Mouse (Mus musculus): ENCODE measurements at regions not wholly inside any gene's neighbourhood (a gene's known extent, or its start where the extent isn't known, plus 50 kb on each side); places are given as distances from the start of the nearest gene placed in this dataset.

- TF ChIP-seq ZC3H11A (IDR thresholded peaks at IDR 0.05; ENCODE audit: borderline replicate concordance, low read depth, low read length): peak; percentile 54; the same call in 1 of the 2 replicates
- no peak for TF ChIP-seq ZNF384 (IDR thresholded peaks at IDR 0.05; ENCODE audit: low read depth, low read length)
- DNase-seq (ENCODE audit: low read depth, low spot score): peak; percentile 19
- H3K9me3 ChIP-seq (ENCODE audit: control insufficient read depth, insufficient read depth, low read depth, low read length): no peaks in the 10 kb centered on the region
- H3K4me1 ChIP-seq (ENCODE audit: control insufficient read depth in 2 of 2, insufficient read depth in 2 of 2, low read length in 2 of 2, poor library complexity in 1 of 2): no peaks in the 10 kb centered on the region
- H3K36me3 ChIP-seq (ENCODE audit: control insufficient read depth, insufficient read depth, low read length, poor library complexity, severe bottlenecking): no peaks in the 10 kb centered on the region
- H3K4me3 ChIP-seq (ENCODE audit: insufficient read depth in 1 of 2, low read depth in 1 of 2, low read length in 2 of 2, poor library complexity in 1 of 2, severe bottlenecking in 1 of 2): no peak overlapping the region
- in situ Hi-C loops (cut with MboI; ENCODE audit: low sequenced_read_pairs in 2 of 2, unreplicated experiment in 2 of 2): no loop called here
- no peak overlapping the region for H3K27ac ChIP-seq (ENCODE audit: insufficient read depth, low read depth, low read length, poor library complexity, severe bottlenecking)
- H3K9ac ChIP-seq (ENCODE audit: insufficient read depth, low read depth, low read length, poor library complexity, severe bottlenecking): no peak overlapping the region
Measured at GRCm38 (mm10) chr16:51315608-51316007, 715.4 kb upstream of the Cblb start.

- no peak overlapping the region for H3K4me3 ChIP-seq (ENCODE audit: insufficient read depth in 1 of 2, low read depth in 1 of 2, low read length in 2 of 2, poor library complexity in 1 of 2, severe bottlenecking in 1 of 2)
- H3K4me1 ChIP-seq (ENCODE audit: control insufficient read depth in 2 of 2, insufficient read depth in 2 of 2, low read length in 2 of 2, poor library complexity in 1 of 2): no peaks in the 10 kb centered on the region
- no peak overlapping the region for H3K27ac ChIP-seq (ENCODE audit: insufficient read depth, low read depth, low read length, poor library complexity, severe bottlenecking)
- TF ChIP-seq HCFC1 (IDR thresholded peaks at IDR 0.05; ENCODE audit: borderline replicate concordance, insufficient read depth, low read length) (no peak), ZNF384 (IDR thresholded peaks at IDR 0.05; ENCODE audit: low read depth, low read length) (no peak), MAFK (IDR thresholded peaks at IDR 0.05; ENCODE audit: insufficient read depth, low read depth, low read length) (no peak), CHD2 (IDR thresholded peaks at IDR 0.05; ENCODE audit: low read depth, low read length) (no peak), ZC3H11A (IDR thresholded peaks at IDR 0.05; ENCODE audit: borderline replicate concordance, low read depth, low read length) (no peak)
- no peaks in the 10 kb centered on the region for H3K9me3 ChIP-seq (ENCODE audit: control insufficient read depth, insufficient read depth, low read depth, low read length)
- DNase-seq (ENCODE audit: low read depth, low spot score): no peak
- H3K36me3 ChIP-seq (ENCODE audit: control insufficient read depth, insufficient read depth, low read length, poor library complexity, severe bottlenecking): no peaks in the 10 kb centered on the region
- in situ Hi-C loops (cut with MboI; ENCODE audit: low sequenced_read_pairs in 2 of 2, unreplicated experiment in 2 of 2): no loop called here
- H3K9ac ChIP-seq (ENCODE audit: insufficient read depth, low read depth, low read length, poor library complexity, severe bottlenecking): no peak overlapping the region
Measured at GRCm38 (mm10) chr16:51332262-51332661, 698.8 kb upstream of the Cblb start.

- H3K9me3 ChIP-seq (ENCODE audit: control insufficient read depth, insufficient read depth, low read depth, low read length): no peaks in the 10 kb centered on the region
- H3K36me3 ChIP-seq (ENCODE audit: control insufficient read depth, insufficient read depth, low read length, poor library complexity, severe bottlenecking): no peaks in the 10 kb centered on the region
- no peak overlapping the region for H3K27ac ChIP-seq (ENCODE audit: insufficient read depth, low read depth, low read length, poor library complexity, severe bottlenecking)
- no peak overlapping the region for H3K4me3 ChIP-seq (ENCODE audit: insufficient read depth in 1 of 2, low read depth in 1 of 2, low read length in 2 of 2, poor library complexity in 1 of 2, severe bottlenecking in 1 of 2)
- DNase-seq (ENCODE audit: low read depth, low spot score): no peak
- H3K9ac ChIP-seq (ENCODE audit: insufficient read depth, low read depth, low read length, poor library complexity, severe bottlenecking): no peak overlapping the region
- in situ Hi-C loops (cut with MboI; ENCODE audit: low sequenced_read_pairs in 2 of 2, unreplicated experiment in 2 of 2): no loop called here
- H3K4me1 ChIP-seq (ENCODE audit: control insufficient read depth in 2 of 2, insufficient read depth in 2 of 2, low read length in 2 of 2, poor library complexity in 1 of 2): no peaks in the 10 kb centered on the region
- TF ChIP-seq CHD2 (IDR thresholded peaks at IDR 0.05; ENCODE audit: low read depth, low read length) (no peak), ZC3H11A (IDR thresholded peaks at IDR 0.05; ENCODE audit: borderline replicate concordance, low read depth, low read length) (no peak), HCFC1 (IDR thresholded peaks at IDR 0.05; ENCODE audit: borderline replicate concordance, insufficient read depth, low read length) (no peak), MAFK (IDR thresholded peaks at IDR 0.05; ENCODE audit: insufficient read depth, low read depth, low read length) (no peak), ZNF384 (IDR thresholded peaks at IDR 0.05; ENCODE audit: low read depth, low read length) (no peak)
Measured at GRCm38 (mm10) chr16:51334972-51335371, 696.1 kb upstream of the Cblb start.

GRCm38 (mm10) chr16:51347120-51347519 is 683.9 kb upstream of the Cblb start:
- TF ChIP-seq HCFC1 (IDR thresholded peaks at IDR 0.05; ENCODE audit: borderline replicate concordance, insufficient read depth, low read length) (no peak), MAFK (IDR thresholded peaks at IDR 0.05; ENCODE audit: insufficient read depth, low read depth, low read length) (no peak)
- no peak overlapping the region for H3K27ac ChIP-seq (ENCODE audit: insufficient read depth, low read depth, low read length, poor library complexity, severe bottlenecking)
- in situ Hi-C loops (cut with MboI; ENCODE audit: low sequenced_read_pairs in 2 of 2, unreplicated experiment in 2 of 2): no loop called here
- no peak for DNase-seq (ENCODE audit: low read depth, low spot score)
- H3K9ac ChIP-seq (ENCODE audit: insufficient read depth, low read depth, low read length, poor library complexity, severe bottlenecking): no peak overlapping the region
- no peak overlapping the region for H3K4me3 ChIP-seq (ENCODE audit: insufficient read depth in 1 of 2, low read depth in 1 of 2, low read length in 2 of 2, poor library complexity in 1 of 2, severe bottlenecking in 1 of 2)
- H3K9me3 ChIP-seq (ENCODE audit: control insufficient read depth, insufficient read depth, low read depth, low read length): no peaks in the 10 kb centered on the region
- H3K4me1 ChIP-seq (ENCODE audit: control insufficient read depth in 2 of 2, insufficient read depth in 2 of 2, low read length in 2 of 2, poor library complexity in 1 of 2): no peaks in the 10 kb centered on the region
- no peaks in the 10 kb centered on the region for H3K36me3 ChIP-seq (ENCODE audit: control insufficient read depth, insufficient read depth, low read length, poor library complexity, severe bottlenecking)

- no peaks in the 10 kb centered on the region for H3K4me1 ChIP-seq (ENCODE audit: control insufficient read depth in 2 of 2, insufficient read depth in 2 of 2, low read length in 2 of 2, poor library complexity in 1 of 2)
- H3K9ac ChIP-seq (ENCODE audit: insufficient read depth, low read depth, low read length, poor library complexity, severe bottlenecking): no peak overlapping the region
- TF ChIP-seq ZC3H11A (IDR thresholded peaks at IDR 0.05; ENCODE audit: borderline replicate concordance, low read depth, low read length) (no peak), CHD2 (IDR thresholded peaks at IDR 0.05; ENCODE audit: low read depth, low read length) (no peak), MAFK (IDR thresholded peaks at IDR 0.05; ENCODE audit: insufficient read depth, low read depth, low read length) (no peak), HCFC1 (IDR thresholded peaks at IDR 0.05; ENCODE audit: borderline replicate concordance, insufficient read depth, low read length) (no peak), ZNF384 (IDR thresholded peaks at IDR 0.05; ENCODE audit: low read depth, low read length) (no peak)
- DNase-seq (ENCODE audit: low read depth, low spot score): no peak
- in situ Hi-C loops (cut with MboI; ENCODE audit: low sequenced_read_pairs in 2 of 2, unreplicated experiment in 2 of 2): no loop called here
- no peak overlapping the region for H3K27ac ChIP-seq (ENCODE audit: insufficient read depth, low read depth, low read length, poor library complexity, severe bottlenecking)
- no peaks in the 10 kb centered on the region for H3K9me3 ChIP-seq (ENCODE audit: control insufficient read depth, insufficient read depth, low read depth, low read length)
- no peaks in the 10 kb centered on the region for H3K36me3 ChIP-seq (ENCODE audit: control insufficient read depth, insufficient read depth, low read length, poor library complexity, severe bottlenecking)
- H3K4me3 ChIP-seq (ENCODE audit: insufficient read depth in 1 of 2, low read depth in 1 of 2, low read length in 2 of 2, poor library complexity in 1 of 2, severe bottlenecking in 1 of 2): no peak overlapping the region
Measured at GRCm38 (mm10) chr16:51352151-51352550, 678.9 kb upstream of the Cblb start.

Data from ES-E14 (cell line).